Mouse (Mus musculus) hindbrain, embryonic 12.5 days (tissue): ENCODE measurements around the gene Camk2g. TPM values are rescaled to one million over a fixed set of nuclear protein-coding genes. Genes with fewer than 3 reads are reported as not detected.

Experiments
- ATAC-seq: fragments of 200-750 bp; cut with Nextera tagmentation; 2 replicates; pipeline ENCODE4 v1.8.0; 2017; ENCODE audit warnings: moderate TSS enrichment; ENCODE audit not compliant: low FRiP score
- H3K27ac ChIP-seq: fragments of 300-500 bp; sonication (generic); 2 replicates; pipeline ENCODE4 v1.5.1; 2016; ENCODE audit warnings: mild to moderate bottlenecking
- H3K27me3 ChIP-seq: fragments of 300-500 bp; sonication (generic); 2 replicates; pipeline ENCODE4 v1.6.1; 2016; ENCODE audit warnings: mild to moderate bottlenecking
- H3K36me3 ChIP-seq: fragments of 300-500 bp; sonication (generic); 2 replicates; pipeline ENCODE4 v1.6.1; 2016; ENCODE audit warnings: mild to moderate bottlenecking
- H3K4me1 ChIP-seq: fragments of 300-500 bp; sonication (generic); 2 replicates; pipeline ENCODE4 v1.6.1; 2016
- H3K4me2 ChIP-seq: fragments of 300-500 bp; sonication (generic); replicated peaks from 2 replicates; pipeline ENCODE4 v1.6.1; 2016; ENCODE audit warnings: mild to moderate bottlenecking
- H3K4me3 ChIP-seq: fragments of 300-500 bp; sonication (generic); 2 replicates; pipeline ENCODE4 v1.5.1; 2016; ENCODE audit warnings: mild to moderate bottlenecking
- H3K9ac ChIP-seq: fragments of 300-500 bp; sonication (generic); 2 replicates; pipeline ENCODE4 v1.6.1; 2016; ENCODE audit warnings: mild to moderate bottlenecking, moderate library complexity
- H3K9me3 ChIP-seq: fragments of 300-500 bp; sonication (generic); replicated peaks from 2 replicates; pipeline ENCODE4 v1.6.1; 2016; ENCODE audit warnings: mild to moderate bottlenecking
- WGBS: fragments of 180-500 bp; shearing (Covaris S2); methylation state at CpG from one replicate; pipeline ENCODE4 v1.1.7; 2016; 5-methylcytosine and 5-hydroxymethylcytosine counted together
- polyA plus RNA-seq: library from polyadenylated mRNA; unstranded; fragments of >200 nt; fragmentation: Nextera tagmentation; extraction: Ambion mirVana; gene quantifications from 2 replicates; pipeline ENCODE4 v1.2.1, GENCODE M21; 2016

Camk2g gene
- polyA plus RNA-seq, 1 experiment from 2014 or later, result 75.5 TPM

- no peaks in the 10 kb centered on the region for H3K9me3 ChIP-seq
- no peak overlapping the region for H3K27ac ChIP-seq
- no peak overlapping the region for H3K9ac ChIP-seq
- WGBS, result 86% methylated on average over 3 of the region's 3 CpGs
- no peaks in the 10 kb centered on the region for H3K4me1 ChIP-seq
- no peak overlapping the region for H3K4me3 ChIP-seq
- H3K36me3 ChIP-seq, result no peaks in the 10 kb centered on the region
- no peaks in the 10 kb centered on the region for H3K27me3 ChIP-seq
- ATAC-seq, result no peak
- no peak overlapping the region for H3K4me2 ChIP-seq
Observed at GRCm38 (mm10) chr14:20828524-20828923, 34.6 kb upstream of the Camk2g start.

- H3K9me3 ChIP-seq, result no peaks in the 10 kb centered on the region
- no peaks in the 10 kb centered on the region for H3K4me1 ChIP-seq
- H3K36me3 ChIP-seq, result no peaks in the 10 kb centered on the region
- no peak overlapping the region for H3K9ac ChIP-seq
- H3K27ac ChIP-seq, result no peak overlapping the region
- WGBS, result 92% methylated on average over 5 of the region's 5 CpGs
- H3K4me3 ChIP-seq, result no peak overlapping the region
- H3K27me3 ChIP-seq, result no peaks in the 10 kb centered on the region
- ATAC-seq, result no peak
- no peak overlapping the region for H3K4me2 ChIP-seq
Observed at GRCm38 (mm10) chr14:20827491-20827890, 33.6 kb upstream of the Camk2g start.

GRCm38 (mm10) chr14:20827061-20827460 is 33.2 kb upstream of the Camk2g start:
- no peaks in the 10 kb centered on the region for H3K36me3 ChIP-seq
- no peaks in the 10 kb centered on the region for H3K9me3 ChIP-seq
- no peak overlapping the region for H3K27ac ChIP-seq
- no peaks in the 10 kb centered on the region for H3K27me3 ChIP-seq
- WGBS, result 83% methylated on average over 8 of the region's 8 CpGs
- no peak overlapping the region for H3K4me3 ChIP-seq
- no peak overlapping the region for H3K4me2 ChIP-seq
- no peak for ATAC-seq
- no peaks in the 10 kb centered on the region for H3K4me1 ChIP-seq
- H3K9ac ChIP-seq, result no peak overlapping the region

GRCm38 (mm10) chr14:20825516-20825915 is 31.6 kb upstream of the Camk2g start:
- Histone ChIP-seq H3K27me3 (no peaks in the 10 kb centered on the region), H3K4me3 (no peak overlapping the region), H3K4me1 (no peaks in the 10 kb centered on the region), H3K27ac (no peak overlapping the region), H3K4me2 (no peak overlapping the region), H3K9me3 (no peaks in the 10 kb centered on the region), H3K9ac (no peak overlapping the region), H3K36me3 (no peaks in the 10 kb centered on the region)
- WGBS, result 93% methylated on average over 2 of the region's 2 CpGs
- no peak for ATAC-seq

GRCm38 (mm10) chr14:20824517-20824916 is 30.6 kb upstream of the Camk2g start:
- 86% methylated on average over 1 of the region's 1 CpGs for WGBS
- no peaks in the 10 kb centered on the region for H3K4me1 ChIP-seq
- ATAC-seq, result no peak

GRCm38 (mm10) chr14:20815448-20815847 is 21.6 kb upstream of the Camk2g start:
- peaks cover 5% of the 10 kb centered on the region; the same call in 1 of the 2 replicates for H3K9me3 ChIP-seq
- no peak overlapping the region for H3K9ac ChIP-seq
- H3K36me3 ChIP-seq, result no peaks in the 10 kb centered on the region
- H3K4me3 ChIP-seq, result no peak overlapping the region
- H3K27ac ChIP-seq, result no peak overlapping the region
- ATAC-seq, result no peak
- no peaks in the 10 kb centered on the region for H3K27me3 ChIP-seq
- WGBS, result 88% methylated on average over 3 of the region's 3 CpGs
- no peaks in the 10 kb centered on the region for H3K4me1 ChIP-seq
- H3K4me2 ChIP-seq, result no peak overlapping the region

More at GRCm38 (mm10) chr14:20824517-20824916, 30.6 kb upstream of the Camk2g start:
- Histone ChIP-seq H3K9ac (no peak overlapping the region), H3K4me3 (no peak overlapping the region), H3K27ac (no peak overlapping the region), H3K27me3 (no peaks in the 10 kb centered on the region), H3K9me3 (no peaks in the 10 kb centered on the region), H3K36me3 (no peaks in the 10 kb centered on the region), H3K4me2 (no peak overlapping the region)

- Histone ChIP-seq H3K27ac (no peak overlapping the region), H3K9me3 (peaks cover 5% of the 10 kb centered on the region; the same call in 1 of the 2 replicates), H3K4me2 (no peak overlapping the region), H3K4me3 (no peak overlapping the region), H3K4me1 (no peaks in the 10 kb centered on the region), H3K36me3 (no peaks in the 10 kb centered on the region), H3K9ac (no peak overlapping the region), H3K27me3 (no peaks in the 10 kb centered on the region)
- WGBS, result 63% methylated on average over 7 of the region's 7 CpGs
- ATAC-seq, result no peak
Observed at GRCm38 (mm10) chr14:20811779-20812406, 18.0 kb upstream of the Camk2g start.

- no peak overlapping the region for H3K4me3 ChIP-seq
- H3K9me3 ChIP-seq, result peaks cover under 1% of the 10 kb centered on the region; the same call in 1 of the 2 replicates
- H3K36me3 ChIP-seq, result no peaks in the 10 kb centered on the region
- no peak for ATAC-seq
- WGBS, result 90% methylated on average over 8 of the region's 8 CpGs
- no peak overlapping the region for H3K9ac ChIP-seq
- H3K27me3 ChIP-seq, result no peaks in the 10 kb centered on the region
- no peak overlapping the region for H3K4me2 ChIP-seq
- no peaks in the 10 kb centered on the region for H3K4me1 ChIP-seq
- no peak overlapping the region for H3K27ac ChIP-seq
Observed at GRCm38 (mm10) chr14:20811236-20811635, 17.3 kb upstream of the Camk2g start.

- no peaks in the 10 kb centered on the region for H3K4me1 ChIP-seq
- no peaks in the 10 kb centered on the region for H3K36me3 ChIP-seq
- no peak overlapping the region for H3K9ac ChIP-seq
- H3K4me3 ChIP-seq, result no peak overlapping the region
- ATAC-seq, result no peak
- no peak overlapping the region for H3K27ac ChIP-seq
- H3K27me3 ChIP-seq, result no peaks in the 10 kb centered on the region
- no peaks in the 10 kb centered on the region for H3K9me3 ChIP-seq
- H3K4me2 ChIP-seq, result no peak overlapping the region
Observed at GRCm38 (mm10) chr14:20809820-20810219, 15.9 kb upstream of the Camk2g start.

- no peaks in the 10 kb centered on the region for H3K27me3 ChIP-seq
- H3K4me2 ChIP-seq, result no peak overlapping the region
- H3K27ac ChIP-seq, result no peak overlapping the region
- no peaks in the 10 kb centered on the region for H3K9me3 ChIP-seq
- ATAC-seq, result no peak
- 84% methylated on average over 4 of the region's 4 CpGs for WGBS
- no peak overlapping the region for H3K9ac ChIP-seq
- no peaks in the 10 kb centered on the region for H3K4me1 ChIP-seq
- H3K36me3 ChIP-seq, result no peaks in the 10 kb centered on the region
- H3K4me3 ChIP-seq, result no peak overlapping the region
Observed at GRCm38 (mm10) chr14:20809349-20809748, 15.5 kb upstream of the Camk2g start.

GRCm38 (mm10) chr14:20806116-20806840 is 12.4 kb upstream of the Camk2g start:
- no peaks in the 10 kb centered on the region for H3K9me3 ChIP-seq
- no peak overlapping the region for H3K4me3 ChIP-seq
- H3K36me3 ChIP-seq, result no peaks in the 10 kb centered on the region
- H3K27me3 ChIP-seq, result no peaks in the 10 kb centered on the region
- H3K9ac ChIP-seq, result no peak overlapping the region
- no peaks in the 10 kb centered on the region for H3K4me1 ChIP-seq
- no peak overlapping the region for H3K27ac ChIP-seq
- H3K4me2 ChIP-seq, result no peak overlapping the region
- 83% methylated on average over 14 of the region's 14 CpGs for WGBS
- ATAC-seq, result no peak

GRCm38 (mm10) chr14:20804964-20805672 is 11.2 kb upstream of the Camk2g start:
- no peaks in the 10 kb centered on the region for H3K4me1 ChIP-seq
- H3K9me3 ChIP-seq, result no peaks in the 10 kb centered on the region
- no peak for ATAC-seq
- no peak overlapping the region for H3K4me2 ChIP-seq
- H3K27me3 ChIP-seq, result no peaks in the 10 kb centered on the region
- no peaks in the 10 kb centered on the region for H3K36me3 ChIP-seq
- H3K27ac ChIP-seq, result no peak overlapping the region
- no peak overlapping the region for H3K9ac ChIP-seq
- H3K4me3 ChIP-seq, result no peak overlapping the region
- WGBS, result 75% methylated on average over 9 of the region's 9 CpGs
